14 mouse cellular contexts compared by ENCODE assay signal in genomic region chr17:4738717-4739485, GRCm38 (mm10).
DNase-seq lines count a peak whose midpoint lies in the region; ATAC-seq and TF ChIP-seq lines count a peak whose summit lies in the region.
"Had no signal": no experiment of that assay in that cellular context is flagged by ENCODE, and none has a peak within 500 bp of the region (broad histone marks: within the 10 kb centered on the region; RNA-seq: fewer than 3 reads in every experiment).

No protein-coding gene starts in this region.

- H3K4me3 ChIP-seq in forebrain, embryonic 12.5 days (replicated peaks), result no peak overlapping the region
- no peak overlapping the region for H3K4me3 ChIP-seq in forebrain, postnatal 0 days (ENCODE audit: low read depth, low read length)
- no peak overlapping the region for H3K4me3 ChIP-seq in limb, embryonic 11.5 days (ENCODE audit: low read depth, low read length)
- H3K4me3 ChIP-seq: erythroblast, embryonic 14.5 days; layer of hippocampus, adult 2 months had no signal

- no peak for TF ChIP-seq CTCF in forebrain, postnatal 0 days (IDR thresholded peaks at IDR 0.05; ENCODE audit: low read depth)

- peaks cover 17% of the 10 kb centered on the region for H3K4me1 ChIP-seq in forebrain, embryonic 12.5 days
- H3K4me1 ChIP-seq in forebrain, postnatal 0 days (ENCODE audit: insufficient read depth), result no peaks in the 10 kb centered on the region
- H3K4me1 ChIP-seq in limb, embryonic 11.5 days (ENCODE audit: control insufficient read depth, insufficient read depth, low read length), result no peaks in the 10 kb centered on the region

- no peak overlapping the region for H3K9ac ChIP-seq in forebrain, embryonic 12.5 days
- no peak overlapping the region for H3K9ac ChIP-seq in forebrain, postnatal 0 days
- no peak overlapping the region for H3K9ac ChIP-seq in limb, embryonic 11.5 days (ENCODE audit: low read length)

- no peaks in the 10 kb centered on the region for H3K27me3 ChIP-seq in forebrain, embryonic 12.5 days
- no peaks in the 10 kb centered on the region for H3K27me3 ChIP-seq in forebrain, postnatal 0 days (ENCODE audit: insufficient read depth, low read length)
- H3K27me3 ChIP-seq in limb, embryonic 11.5 days (ENCODE audit: control insufficient read depth, insufficient read depth, low read length), result no peaks in the 10 kb centered on the region

- 6% methylated on average over 7 of the region's 7 CpGs for WGBS in forebrain, embryonic 12.5 days
- 15% methylated on average over 7 of the region's 7 CpGs for WGBS in forebrain, postnatal 0 days
- 4% methylated on average over 7 of the region's 7 CpGs for WGBS in limb, embryonic 11.5 days

- no peak overlapping the region for H3K4me2 ChIP-seq in forebrain, embryonic 12.5 days
- H3K4me2 ChIP-seq in forebrain, postnatal 0 days (ENCODE audit: low read depth), result no peak overlapping the region
- no peak overlapping the region for H3K4me2 ChIP-seq in limb, embryonic 11.5 days (ENCODE audit: low read depth, severe bottlenecking)

- no peaks in the 10 kb centered on the region for H3K36me3 ChIP-seq in forebrain, embryonic 12.5 days (replicated peaks)
- no peaks in the 10 kb centered on the region for H3K36me3 ChIP-seq in forebrain, postnatal 0 days (ENCODE audit: insufficient read depth)
- H3K36me3 ChIP-seq in limb, embryonic 11.5 days (ENCODE audit: control insufficient read depth, insufficient read depth, low read length), result no peaks in the 10 kb centered on the region

- H3K27ac ChIP-seq in forebrain, embryonic 12.5 days, result peak overlapping the region; percentile 25; the same call in 1 of the 2 replicates
- no peak overlapping the region for H3K27ac ChIP-seq in forebrain, postnatal 0 days (ENCODE audit: low read depth, low read length)
- H3K27ac ChIP-seq in limb, embryonic 11.5 days (replicated peaks; ENCODE audit: low read depth, low read length), result no peak overlapping the region
- H3K27ac ChIP-seq: layer of hippocampus, adult 2 months had no signal

- no peak for ATAC-seq in forebrain, embryonic 12.5 days (ENCODE audit: low FRiP score)
- ATAC-seq in forebrain, postnatal 0 days, result no peak
- ATAC-seq in limb, embryonic 11.5 days (ENCODE audit: insufficient number of reproducible peaks, low FRiP score, low TSS enrichment, low read depth), result no peak
- ATAC-seq: activated CD4-positive, CD25-positive, alpha-beta regulatory T cell, adult 4 months had no signal

- no peak for DNase-seq in forebrain, postnatal 0 days
- peak; percentile 11 to 28 for DNase-seq in kidney, postnatal 4 days
- DNase-seq in kidney, postnatal 10 days, result no peak
- peak; percentile 15 for DNase-seq in embryo, embryonic 10.5 days (ENCODE audit: low spot score)
- DNase-seq in limb, embryonic 11.5 days (ENCODE audit: low spot score), result peak; percentile 52
- no peak for DNase-seq in kidney, adult 8-10 months
- no peak for DNase-seq in frontal cortex, postnatal 10 days (ENCODE audit: low spot score in 2 of 2)
- DNase-seq: B cell, adult 2 months; cerebellum, postnatal 36 days; lung, adult 2 months had no signal

- H3K9me3 ChIP-seq in forebrain, embryonic 12.5 days, result no peaks in the 10 kb centered on the region
- H3K9me3 ChIP-seq in forebrain, postnatal 0 days (ENCODE audit: low read length), result no peaks in the 10 kb centered on the region
- H3K9me3 ChIP-seq in limb, embryonic 11.5 days (ENCODE audit: control insufficient read depth, low read length), result no peaks in the 10 kb centered on the region

Comparison
In these comparisons a context has a peak if more than half of its experiments do, and no peak if none do; other contexts are left out.
1. DNase-seq: peak in kidney, postnatal 4 days (2 of 2), embryo, embryonic 10.5 days (single experiment) and limb, embryonic 11.5 days (single experiment); none in forebrain, postnatal 0 days (single experiment), kidney, postnatal 10 days (single experiment), kidney, adult 8-10 months (0 of 2) and frontal cortex, postnatal 10 days (0 of 2).